Comparison of ENCODE assay signal across 17 mouse cellular contexts in the genomic region with DNA sequence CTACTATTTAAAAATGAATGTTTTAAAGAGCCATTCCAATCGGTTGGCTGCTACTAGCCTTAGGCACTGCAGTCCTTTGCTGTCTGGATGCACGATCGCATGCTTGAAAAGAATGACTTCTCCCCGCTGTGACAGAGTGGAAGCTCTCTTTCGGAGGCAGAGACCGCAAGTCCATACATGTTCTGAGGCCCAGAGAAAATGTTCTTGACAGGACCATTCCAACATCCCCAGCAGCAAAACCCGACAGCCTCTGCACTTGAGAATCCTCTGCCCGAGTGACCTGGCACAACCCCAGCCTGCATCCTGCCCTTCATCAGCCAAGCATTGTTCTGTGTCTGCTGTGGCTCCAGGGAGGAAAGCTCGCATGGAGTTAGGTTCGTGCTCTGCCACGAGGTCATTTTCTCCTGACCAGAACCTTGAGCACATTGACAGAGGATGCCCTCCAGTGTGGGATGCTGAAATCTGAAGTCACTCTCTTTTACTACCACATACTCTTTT. TPM values are rescaled to one million over a fixed set of nuclear protein-coding genes. Genes with fewer than 3 reads are reported as not detected.
A peak's percentile ranks its signal among the peaks of the same experiment; 100 is the strongest.
DNase-seq lines count a peak whose midpoint lies in the region; ATAC-seq and TF ChIP-seq lines count a peak whose summit lies in the region.
"Had no signal": no experiment of that assay in that cellular context is flagged by ENCODE, and none has a peak within 500 bp of the region (broad histone marks: within the 10 kb centered on the region; RNA-seq: fewer than 3 reads in every experiment).

No protein-coding gene starts in this region.

- peak; percentile 51 to 67 for DNase-seq in heart, postnatal 10 days
- DNase-seq in heart, embryonic 10.5 days (ENCODE audit: low spot score): no peak
- peak; percentile 71 for DNase-seq in lung, postnatal 10 days
- DNase-seq in lung, adult 2 months: no peak
- peak; percentile 62 for DNase-seq in heart, postnatal 4 days
- DNase-seq in spleen, postnatal 14 days (ENCODE audit: low spot score in 2 of 2): no peak
- DNase-seq: cerebellum, adult 11-12 months; cerebellum, postnatal 36 days; liver, postnatal 0 days; right cerebral cortex, postnatal 4 days; thymus, adult 18-20 months had no signal

- no peak overlapping the region for H3K9ac ChIP-seq in intestine, postnatal 0 days (ENCODE audit: low read depth, low read length)
- H3K9ac ChIP-seq: embryonic facial prominence, embryonic 12.5 days; hindbrain, embryonic 12.5 days; limb, embryonic 15.5 days; liver, postnatal 0 days; neural tube, embryonic 12.5 days had no signal

- peaks cover 36% of the 10 kb centered on the region for H3K4me1 ChIP-seq in heart, embryonic 10.5 days
- no peaks in the 10 kb centered on the region; the same call in 1 of the 2 replicates for H3K4me1 ChIP-seq in lung, adult 2 months (ENCODE audit: control insufficient read depth, insufficient read depth, low read length)
- H3K4me1 ChIP-seq in intestine, postnatal 0 days (replicated peaks; ENCODE audit: control insufficient read depth, insufficient read depth, low read length): no peaks in the 10 kb centered on the region

- H3K27me3 ChIP-seq in heart, embryonic 10.5 days (ENCODE audit: insufficient read depth, poor library complexity, severe bottlenecking): 0 out of 2 replicates have a peak, but pooled peaks cover 9% of the 10 kb centered on the region
- no peaks in the 10 kb centered on the region for H3K27me3 ChIP-seq in intestine, postnatal 0 days (replicated peaks; ENCODE audit: control insufficient read depth, insufficient read depth, low read length)
- H3K27me3 ChIP-seq: embryonic facial prominence, embryonic 12.5 days; hindbrain, embryonic 12.5 days; limb, embryonic 15.5 days; neural tube, embryonic 12.5 days had no signal

- no peak for ATAC-seq in intestine, postnatal 0 days
- ATAC-seq: CD4-positive, CD25-positive, alpha-beta regulatory T cell, adult 4 months; liver, postnatal 0 days had no signal

- no peak overlapping the region for H3K4me3 ChIP-seq in heart, embryonic 10.5 days
- no peak overlapping the region for H3K4me3 ChIP-seq in lung, adult 2 months (replicated peaks; ENCODE audit: extremely low read depth, low read depth, low read length)
- no peak overlapping the region for H3K4me3 ChIP-seq in intestine, postnatal 0 days (ENCODE audit: low read depth, low read length)
- H3K4me3 ChIP-seq: embryonic facial prominence, embryonic 12.5 days; hindbrain, embryonic 12.5 days; limb, embryonic 15.5 days; neural tube, embryonic 12.5 days had no signal

- H3K36me3 ChIP-seq in heart, embryonic 10.5 days: no peaks in the 10 kb centered on the region
- H3K36me3 ChIP-seq in intestine, postnatal 0 days (ENCODE audit: control insufficient read depth, insufficient read depth): no peaks in the 10 kb centered on the region
- H3K36me3 ChIP-seq: embryonic facial prominence, embryonic 12.5 days; hindbrain, embryonic 12.5 days; limb, embryonic 15.5 days; neural tube, embryonic 12.5 days had no signal

- TF ChIP-seq CTCF in lung, adult 2 months (IDR thresholded peaks at IDR 0.05; ENCODE audit: insufficient read depth, low read length): no peak
- TF ChIP-seq CTCF in intestine, postnatal 0 days (IDR thresholded peaks at IDR 0.05; ENCODE audit: low read depth): no peak

- H3K27ac ChIP-seq in heart, embryonic 10.5 days: no peak overlapping the region
- H3K27ac ChIP-seq in intestine, postnatal 0 days (ENCODE audit: low read depth, low read length): no peak overlapping the region
- H3K27ac ChIP-seq: embryonic facial prominence, embryonic 12.5 days; hindbrain, embryonic 12.5 days; limb, embryonic 15.5 days; neural tube, embryonic 12.5 days had no signal

- TF ChIP-seq POLR2A in lung, adult 2 months (IDR thresholded peaks at IDR 0.05; ENCODE audit: borderline replicate concordance, extremely low read depth, low read depth, low read length): no peak

- intact Hi-C loops in heart, postnatal 10 days (cut with DNase I): no loop called here

- no peak overlapping the region for H3K4me2 ChIP-seq in intestine, postnatal 0 days (replicated peaks; ENCODE audit: low read depth)
- H3K4me2 ChIP-seq: embryonic facial prominence, embryonic 12.5 days; hindbrain, embryonic 12.5 days; limb, embryonic 15.5 days; neural tube, embryonic 12.5 days had no signal

- H3K9me3 ChIP-seq in heart, embryonic 10.5 days: no peaks in the 10 kb centered on the region
- H3K9me3 ChIP-seq in intestine, postnatal 0 days (ENCODE audit: control insufficient read depth): no peaks in the 10 kb centered on the region
- H3K9me3 ChIP-seq: embryonic facial prominence, embryonic 12.5 days; hindbrain, embryonic 12.5 days; limb, embryonic 15.5 days; neural tube, embryonic 12.5 days had no signal

- 72% methylated on average over 11 of the region's 11 CpGs for WGBS in heart, embryonic 10.5 days
- 69% methylated on average over 11 of the region's 11 CpGs for WGBS in lung, adult 2 months
- WGBS in intestine, postnatal 0 days: 81% methylated on average over 11 of the region's 11 CpGs

RNA-seq across cellular contexts. Expression of a gene that starts 13.0 kb away (rescaled TPM):
- total RNA-seq in heart, postnatal 10 days (2021): 10 to 100 TPM; 12.6 to 20.2 TPM
- polyA plus RNA-seq in heart, embryonic 10.5 days (2016; fragmentation: Nextera tagmentation; extraction: Ambion mirVana): 0.63 and 0.68 TPM in 2 replicates
- polyA plus RNA-seq in lung, adult 2 months (2012; rRNA removed): 21.6 and 30.9 TPM in 2 replicates
- 10 to 100 TPM in 1 of 2 experiments, 1 to 10 TPM in 1; 9.1 to 12.2 TPM for total RNA-seq in heart, postnatal 4 days (2021)
- polyA plus RNA-seq in intestine, postnatal 0 days (2015; fragmentation: Nextera tagmentation; extraction: Ambion mirVana): 0.44 TPM in 2 replicates

Comparison
In these comparisons a context has a peak if more than half of its experiments do, and no peak if none do; other contexts are left out.
1. DNase-seq: peak in heart, postnatal 10 days (2 of 2), lung, postnatal 10 days (single experiment) and heart, postnatal 4 days (single experiment); none in heart, embryonic 10.5 days (single experiment), lung, adult 2 months (single experiment) and spleen, postnatal 14 days (0 of 2).
2. RNA of a gene that starts 13.0 kb away (polyA plus RNA-seq): 21.6 to 30.9 TPM in lung, adult 2 months; 0.63 to 0.68 TPM in heart, embryonic 10.5 days and 0.44 TPM in intestine, postnatal 0 days; every median in the first group is over 10 times any median in the second.